Mouse (Mus musculus) CH12.LX (cell line): Measurements from ENCODE around the gene Tmem117.

Experiments used
- ETS1 ChIP-seq: conservative IDR thresholded peaks from 2 replicates; pipeline ENCODE4 v1.6.1; 2012; ENCODE audit warnings: low read depth, mild to moderate bottlenecking, inconsistent platforms, low read length, improper control_type of control experiment, moderate library complexity
- HCFC1 ChIP-seq: IDR thresholded peaks from 2 replicates; pipeline ENCODE4 v1.6.1; 2012; ENCODE audit warnings: low read depth, mild to moderate bottlenecking, inconsistent platforms, low read length, improper control_type of control experiment
- ZKSCAN1 ChIP-seq: IDR thresholded peaks from 2 replicates; pipeline ENCODE4 v1.6.1; 2012; ENCODE audit warnings: low read depth, inconsistent platforms, low read length, improper control_type of control experiment, borderline replicate concordance

GRCm38 (mm10) chr15:95137018-95137810, 508.2 kb downstream of the Tmem117 start:
- no peak for TF ChIP-seq ETS1
- TF ChIP-seq ZKSCAN1, result no peak
- TF ChIP-seq HCFC1, result no peak
